Mouse (Mus musculus): ENCODE data around the gene Hist1h3b.

GRCm38 (mm10) chr13:23705751-23706356, 46.2 kb upstream of the Hist1h3b start:
- TF ChIP-seq CTCF (IDR thresholded peaks at IDR 0.05; ENCODE audit: control insufficient read depth, insufficient read depth, insufficient replicate concordance, low read depth, low read length) (no peak), POLR2A (IDR thresholded peaks at IDR 0.05; ENCODE audit: control insufficient read depth, low read depth, low read length) (no peak)

Data from testis, adult 2 months (tissue).